Mouse (Mus musculus) liver, postnatal 0 days (tissue): ENCODE data around the gene Zfp579.

Experiments used
- CTCF ChIP-seq: sonication (generic); IDR thresholded peaks from 2 replicates; pipeline ENCODE4 v1.5.1; 2016; ENCODE audit warnings: antibody characterized with exemption, low read depth
- EP300 ChIP-seq: IDR thresholded peaks from 2 replicates; pipeline ENCODE4 v1.6.1; 2016; ENCODE audit warnings: antibody characterized with exemption, low read depth, mild to moderate bottlenecking

- TF ChIP-seq CTCF (no peak), EP300 (no peak)
These were observed 45.2 kb downstream of the Zfp579 start for GRCm38 (mm10) chr7:4950561-4951342.
